Mouse (Mus musculus): ENCODE measurements around the gene Gm13306. TPM values are rescaled to one million over a fixed set of nuclear protein-coding genes. Genes with fewer than 3 reads are reported as not detected.

Gm13306 gene
- not detected in 2 replicates for polyA plus RNA-seq (2012; rRNA removed)

DNA sequence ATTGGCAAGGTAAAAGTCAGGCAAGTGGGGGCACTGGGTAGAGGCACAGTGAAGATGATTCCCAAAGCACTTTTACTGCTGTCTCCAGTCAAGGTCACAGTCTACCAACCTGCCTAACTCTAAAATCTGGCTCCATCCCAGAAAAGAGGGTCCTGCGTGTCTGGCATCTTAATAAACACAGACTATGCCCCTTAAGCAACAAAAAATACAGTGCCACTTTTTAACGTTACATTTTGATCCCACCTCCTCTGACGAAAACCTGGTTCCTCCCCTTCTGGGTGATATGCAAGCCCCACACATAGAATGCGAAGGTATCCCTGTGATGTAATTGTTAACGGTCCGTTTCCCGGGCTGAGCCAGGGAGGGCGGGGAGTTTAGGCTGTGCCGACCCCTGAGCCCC, at the start of gene Gm13306:
Gm13306 (plus strand) TSS at position 301 of the 400 bp plus-strand sequence.

GRCm38 (mm10) chr4:42114517-42114916, 38.7 kb upstream of the Gm13306 start, which contains the start of gene Gm13304:
TSS of gene Gm13304 (plus strand) at chr4:42114817.

GRCm38 (mm10) chr4:42168503-42168902, 15.3 kb downstream of the Gm13306 start, which contains the start of gene Gm13305:
TSS of gene Gm13305 (minus strand) at chr4:42168603.

Other genes with a start within 250 kb of the Gm13306 start
- gene Gm21541, start 249.8 kb upstream of the Gm13306 start, polyA plus RNA-seq (2012; rRNA removed): not detected in 2 replicates
- 2.2 and 4.5 TPM in 2 replicates for gene Gm20878, start 211.9 kb upstream of the Gm13306 start, polyA plus RNA-seq (2012; rRNA removed)
- 0.34 TPM in 1 of 2 replicates, not detected in the other for gene Fam205a4, start 187.4 kb upstream of the Gm13306 start, polyA plus RNA-seq (2012; rRNA removed)
- gene Gm21093, start 118.7 kb upstream of the Gm13306 start, polyA plus RNA-seq (2012; rRNA removed): 0.04 and 0.07 TPM in 2 replicates
- not detected in 2 replicates for gene Gm3893, start 62.2 kb upstream of the Gm13306 start, polyA plus RNA-seq (2012; rRNA removed)
- 0.19 TPM in 1 of 2 replicates, not detected in the other for gene Gm13304, start 38.6 kb upstream of the Gm13306 start, polyA plus RNA-seq (2012; rRNA removed)
- gene Gm13305, start 15.2 kb downstream of the Gm13306 start, polyA plus RNA-seq (2012; rRNA removed): 0.24 and 0.52 TPM in 2 replicates
- not detected in 2 replicates for gene Gm10600, start 87.2 kb downstream of the Gm13306 start, polyA plus RNA-seq (2012; rRNA removed)
- not detected in 2 replicates for gene Ccl21b, start 102.3 kb downstream of the Gm13306 start, polyA plus RNA-seq (2012; rRNA removed)
- gene Gm21953, start 140.8 kb downstream of the Gm13306 start, polyA plus RNA-seq (2012; rRNA removed): not detected in 2 replicates
- 0.08 TPM in 1 of 2 replicates, not detected in the other for gene Fam205a3, start 164.9 kb downstream of the Gm13306 start, polyA plus RNA-seq (2012; rRNA removed)

All from central nervous system, embryonic 11.5 days (tissue).